Mouse (Mus musculus) thymus, postnatal 0 days (tissue): ENCODE measurements around the gene Gopc. TPM values are rescaled to one million over a fixed set of nuclear protein-coding genes. Genes with fewer than 3 reads are reported as not detected.

ENCODE experiments used
- DNase-seq: peaks from one replicate; pipeline ENCODE4 v3.0.0-alpha.2; 2015; ENCODE audit warnings: low spot score
- polyA plus RNA-seq: library from polyadenylated mRNA; unstranded; fragments of >200 nt; fragmentation: Nextera tagmentation; extraction: Ambion mirVana; gene quantifications from 2 replicates; pipeline ENCODE4 v1.2.1, GENCODE M21; 2015

Gene Gopc
- 12.2 and 12.3 TPM in 2 replicates for polyA plus RNA-seq

- DNase-seq, result peak; percentile 98
Observed at GRCm38 (mm10) chr10:52381845-52382591, at the start of gene Gopc. TSS of gene Gopc (minus strand) at chr10:52382124.

GRCm38 (mm10) chr10:52430953-52431352 is 49.0 kb upstream of the Gopc start:
- no peak for DNase-seq

DNA sequence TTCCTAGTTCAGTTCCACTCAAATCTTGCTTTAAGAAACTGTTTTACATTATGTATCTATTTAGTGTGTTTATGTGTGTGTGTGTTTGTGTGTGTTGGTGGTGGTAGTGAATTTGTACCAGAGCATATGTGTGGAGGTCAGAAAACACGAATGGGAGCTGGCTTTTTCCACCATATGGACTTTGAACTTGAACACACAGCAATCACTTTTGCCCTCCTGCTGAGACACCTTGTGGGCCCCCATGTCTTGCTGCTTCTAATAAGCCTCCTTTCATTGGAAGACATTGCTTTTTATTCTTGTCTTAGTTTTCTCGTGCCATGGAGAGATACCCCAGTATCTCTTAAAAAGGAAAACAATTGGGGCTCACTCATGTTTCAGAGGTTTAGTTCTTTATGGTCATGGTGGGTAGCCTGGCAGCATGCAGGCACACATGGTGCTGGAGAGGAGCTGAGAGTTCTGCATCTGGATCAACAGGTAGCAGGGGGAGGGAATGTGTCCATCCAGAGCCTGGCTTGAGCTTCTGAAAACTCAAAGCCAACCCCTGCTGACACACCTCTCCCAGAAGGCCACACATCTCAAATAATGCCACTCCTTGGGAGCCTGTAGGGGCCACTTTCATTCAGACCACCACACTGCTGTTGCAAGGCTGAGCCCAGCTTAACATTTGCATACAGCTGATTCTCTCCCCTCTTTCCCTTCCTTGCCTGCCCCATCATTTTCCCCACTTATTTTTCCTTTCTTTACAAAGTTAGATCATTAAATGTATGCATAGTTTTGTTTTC is 45.9 kb upstream of the Gopc start:
- DNase-seq, result no peak

- no peak for DNase-seq
Observed at GRCm38 (mm10) chr10:52426314-52426980, 44.5 kb upstream of the Gopc start.

- DNase-seq, result peak; percentile 27
Observed at GRCm38 (mm10) chr10:52423097-52423496, 41.2 kb upstream of the Gopc start.

DNA sequence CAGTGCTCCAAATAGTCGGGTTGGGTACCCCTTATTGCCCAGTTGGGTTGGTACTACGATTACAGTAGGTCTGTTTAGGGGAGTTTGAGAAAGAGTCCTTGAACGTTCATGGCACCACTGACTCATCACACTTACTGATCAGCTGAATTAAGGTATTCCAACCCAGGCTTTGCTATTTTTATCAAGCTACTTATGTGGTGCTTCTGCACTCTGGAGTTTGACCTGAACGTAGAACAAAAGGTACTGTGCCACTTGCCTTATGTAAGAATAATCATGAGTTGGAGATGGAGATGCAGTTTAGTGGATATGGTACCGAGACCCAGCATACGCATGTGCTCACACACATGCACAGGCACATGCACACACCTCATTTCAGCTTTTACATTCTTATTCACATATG is 39.8 kb upstream of the Gopc start:
- no peak for DNase-seq

GRCm38 (mm10) chr10:52420526-52420925 is 38.6 kb upstream of the Gopc start:
- no peak for DNase-seq

- no peak for DNase-seq
Observed at GRCm38 (mm10) chr10:52419402-52419801, 37.5 kb upstream of the Gopc start.

GRCm38 (mm10) chr10:52418931-52419330 is 37.0 kb upstream of the Gopc start:
- DNase-seq, result no peak

GRCm38 (mm10) chr10:52417998-52418860 is 36.3 kb upstream of the Gopc start:
- DNase-seq, result no peak

DNA sequence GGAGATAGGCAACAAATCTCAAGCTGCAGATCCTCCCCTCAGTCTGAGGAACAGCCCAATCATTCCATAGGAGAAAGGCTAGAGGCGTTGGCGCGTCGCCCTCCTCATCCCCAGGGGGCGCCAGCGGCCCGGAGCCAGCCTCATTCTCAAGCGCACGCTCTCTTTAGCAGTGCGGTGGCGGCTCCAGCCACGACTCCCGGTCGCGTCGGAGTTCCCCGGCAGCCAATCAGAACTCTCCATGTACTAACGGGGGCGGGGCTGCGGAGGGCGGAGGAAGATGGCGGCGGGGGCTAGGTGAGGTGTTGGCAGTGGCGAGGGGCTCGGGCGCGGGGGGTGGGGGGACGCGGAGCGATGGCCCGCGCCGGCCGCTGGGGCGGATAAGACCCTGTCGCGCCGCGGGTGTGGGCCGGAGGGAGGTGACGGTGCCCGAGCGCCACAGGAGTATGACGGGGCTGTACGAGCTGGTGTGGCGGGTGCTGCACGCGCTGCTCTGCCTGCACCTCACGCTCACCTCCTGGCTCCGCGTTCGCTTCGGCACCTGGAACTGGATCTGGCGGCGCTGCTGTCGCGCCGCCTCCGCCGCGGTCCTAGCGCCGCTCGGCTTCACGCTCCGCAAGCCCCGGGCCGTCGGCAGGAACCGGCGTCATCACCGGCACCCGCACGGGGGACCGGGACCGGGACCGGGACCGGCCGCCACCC is 35.5 kb upstream of the Gopc start, which contains the start of gene Nus1:
Gene Nus1, plus strand, starts transcription at position 249 of the 699 bp plus-strand sequence.
- peak; percentile 98 for DNase-seq

- DNase-seq, result no peak
Observed at GRCm38 (mm10) chr10:52416458-52416857, 34.5 kb upstream of the Gopc start.

DNA sequence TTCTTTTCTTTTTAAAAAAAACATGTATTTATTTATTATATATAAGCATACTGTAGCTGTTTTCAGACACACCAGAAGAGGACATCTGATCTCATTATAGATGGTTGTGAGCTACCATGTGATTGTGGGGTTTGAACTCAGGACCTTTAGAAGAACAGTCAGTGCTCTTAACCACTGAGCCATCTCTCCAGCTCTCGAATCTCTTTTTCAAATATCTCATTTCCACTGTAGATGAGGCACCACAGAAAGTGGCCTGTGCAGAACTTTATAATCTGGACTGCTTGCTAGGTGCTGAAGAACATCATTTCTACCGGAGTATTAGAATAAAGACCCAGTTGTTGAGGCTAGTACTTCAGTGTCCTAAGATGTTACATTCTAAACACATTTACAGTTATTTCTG is 33.1 kb upstream of the Gopc start:
- DNase-seq, result no peak

GRCm38 (mm10) chr10:52407526-52407925 is 25.6 kb upstream of the Gopc start:
- no peak for DNase-seq

DNA sequence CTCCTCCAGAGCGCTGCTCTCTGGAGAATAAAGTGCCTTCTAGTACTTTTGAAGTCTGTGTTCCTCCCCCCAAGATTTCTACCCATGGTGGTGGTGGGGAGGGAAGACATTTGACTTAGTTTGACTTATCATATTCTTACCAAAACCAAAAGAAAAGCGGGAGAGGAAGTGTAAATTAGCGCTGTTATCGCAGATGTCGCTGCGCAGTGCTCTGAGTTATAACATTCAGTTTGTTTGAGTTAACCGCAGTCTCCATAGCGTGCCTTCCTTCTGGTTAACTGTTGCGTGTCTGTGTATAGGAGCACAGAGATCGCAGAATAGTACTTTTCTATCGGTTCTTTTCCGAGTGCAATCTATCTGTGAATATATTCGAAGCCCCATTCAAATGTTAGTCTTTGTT is 23.2 kb upstream of the Gopc start:
- DNase-seq, result no peak

DNA sequence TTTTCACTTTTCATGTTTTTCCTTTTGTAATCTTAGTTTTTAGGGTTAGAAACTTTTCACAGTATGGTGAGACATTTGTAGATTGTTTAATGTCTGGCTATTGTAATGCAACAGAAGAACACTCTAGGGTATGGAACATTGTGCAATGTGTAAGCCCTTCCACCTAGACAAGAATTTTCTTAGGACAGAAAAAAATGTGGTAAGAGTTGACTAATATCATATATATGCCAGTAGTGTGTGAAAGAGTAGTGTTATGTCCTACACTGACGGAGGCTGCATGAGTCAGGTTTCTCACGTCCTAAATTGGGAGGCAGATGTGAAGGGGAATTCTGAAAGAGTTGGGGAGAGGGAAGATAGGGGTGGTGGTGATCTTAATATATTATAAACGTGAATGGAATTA is 17.8 kb upstream of the Gopc start:
- no peak for DNase-seq

DNA sequence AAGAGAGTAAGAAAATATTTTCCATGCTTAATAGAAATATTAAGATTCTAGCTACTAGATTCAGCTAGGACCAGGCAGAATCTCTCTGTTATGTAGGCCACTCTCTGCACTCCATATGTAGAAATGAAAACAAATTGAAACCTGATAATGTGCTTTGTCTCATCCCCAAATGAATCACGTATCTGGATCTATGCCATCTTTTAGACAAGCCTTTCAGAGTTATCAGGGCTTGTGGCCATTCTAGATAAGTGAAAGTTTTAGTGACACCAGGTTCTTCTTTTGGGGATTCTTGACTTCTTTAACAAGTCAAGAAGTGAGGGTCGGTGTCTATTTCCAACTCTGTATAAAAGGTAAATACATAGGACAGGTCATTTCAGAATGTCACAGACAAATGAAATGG is 16.8 kb upstream of the Gopc start:
- no peak for DNase-seq

DNA sequence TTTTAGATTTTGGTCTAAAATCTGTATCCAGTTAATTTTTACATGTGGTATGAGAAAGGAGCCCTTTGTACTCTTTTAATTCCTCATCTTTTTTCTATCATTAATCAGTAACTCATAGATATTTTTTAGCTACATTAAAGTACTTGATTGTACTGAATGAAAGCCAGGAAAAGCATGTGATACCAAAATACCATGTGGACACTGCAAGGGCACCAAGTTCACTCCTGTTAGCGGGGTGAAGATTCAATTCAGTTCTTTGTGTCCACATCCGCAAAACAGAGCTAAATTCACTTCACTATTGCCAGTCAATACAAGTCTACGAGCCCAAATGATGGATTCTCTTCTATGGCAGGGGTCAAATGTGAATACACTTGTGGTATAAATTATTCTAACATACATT is 14.7 kb upstream of the Gopc start:
- no peak for DNase-seq

GRCm38 (mm10) chr10:52391208-52391607 is 9.3 kb upstream of the Gopc start:
- DNase-seq, result no peak

DNA sequence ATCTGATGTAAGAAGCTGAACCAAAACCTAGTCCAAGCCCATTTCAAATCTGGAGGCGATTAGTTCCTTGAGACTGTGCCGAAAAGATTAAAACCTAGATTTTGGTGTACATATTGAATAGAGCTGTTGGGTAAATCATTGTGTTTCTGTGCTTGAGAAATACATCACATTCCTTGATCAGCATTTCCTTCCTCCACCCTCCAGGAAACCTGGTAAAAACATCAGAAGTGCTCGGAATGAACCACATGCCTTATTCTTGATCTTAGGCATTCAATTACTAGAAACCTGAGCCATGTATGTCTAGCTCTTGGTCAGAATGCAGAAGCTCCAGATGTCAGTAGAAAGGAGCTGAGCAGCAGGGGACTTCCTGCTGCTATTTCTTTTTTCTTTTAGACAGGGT is 7.5 kb upstream of the Gopc start:
- no peak for DNase-seq
